Mouse (Mus musculus) midbrain, embryonic 10.5 days (tissue): ENCODE measurements at regions not wholly inside any gene's neighbourhood (a gene's known extent, or its start where the extent isn't known, plus 50 kb on each side); places are given as distances from the start of the nearest gene placed in this dataset.
A peak's percentile ranks its signal among the peaks of the same experiment; 100 is the strongest.

Experiments
- DNase-seq: peaks from one replicate; pipeline ENCODE4 v3.0.0-alpha.2; 2017; ENCODE audit warnings: low spot score
- H3K27ac ChIP-seq: fragments of 300-500 bp; sonication (generic); replicated peaks from 2 replicates; pipeline ENCODE4 v1.5.1; 2016; ENCODE audit warnings: mild to moderate bottlenecking
- H3K27me3 ChIP-seq: fragments of 300-500 bp; sonication (generic); 2 replicates; pipeline ENCODE4 v1.6.1; 2016; ENCODE audit warnings: low read depth, mild to moderate bottlenecking; ENCODE audit not compliant: poor library complexity, severe bottlenecking
- H3K36me3 ChIP-seq: fragments of 300-500 bp; sonication (generic); 2 replicates; pipeline ENCODE4 v1.6.1; 2016; ENCODE audit warnings: mild to moderate bottlenecking, moderate library complexity
- H3K4me1 ChIP-seq: fragments of 300-500 bp; sonication (generic); 2 replicates; pipeline ENCODE4 v1.6.1; 2016
- H3K4me3 ChIP-seq: fragments of 300-500 bp; sonication (generic); 2 replicates; pipeline ENCODE4 v1.5.1; 2016; ENCODE audit warnings: mild to moderate bottlenecking, moderate library complexity
- H3K9me3 ChIP-seq: fragments of 300-500 bp; sonication (generic); replicated peaks from 2 replicates; pipeline ENCODE4 v1.6.1; 2016; ENCODE audit warnings: mild to moderate bottlenecking
- WGBS: fragments of 180-500 bp; shearing (Covaris S2); methylation state at CpG from one replicate; pipeline ENCODE4 v1.1.7; 2016; 5-methylcytosine and 5-hydroxymethylcytosine counted together

DNA sequence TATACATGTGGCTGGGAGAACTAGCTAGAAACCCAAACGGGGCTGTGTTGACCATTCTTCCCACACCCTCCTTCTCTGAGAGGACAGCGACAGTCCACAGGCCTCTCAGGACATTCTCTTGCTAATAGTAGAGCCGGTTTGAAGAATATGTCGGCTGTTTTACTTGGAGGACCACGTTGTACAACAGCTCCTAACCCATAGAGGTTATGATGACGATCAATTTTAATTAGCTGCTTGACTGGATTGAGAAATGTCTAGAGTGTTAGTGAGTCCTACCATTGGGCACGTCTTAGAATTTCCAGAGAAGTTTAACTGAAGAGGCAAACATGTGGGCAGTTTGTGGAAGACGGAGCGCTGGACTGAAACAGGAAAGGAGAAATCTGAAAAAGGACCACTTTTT, 79.7 kb upstream of the Tmem132d start:
- H3K27me3 ChIP-seq: peaks cover 17% of the 10 kb centered on the region
- WGBS: 90% methylated on average over 9 of the region's 9 CpGs

DNA sequence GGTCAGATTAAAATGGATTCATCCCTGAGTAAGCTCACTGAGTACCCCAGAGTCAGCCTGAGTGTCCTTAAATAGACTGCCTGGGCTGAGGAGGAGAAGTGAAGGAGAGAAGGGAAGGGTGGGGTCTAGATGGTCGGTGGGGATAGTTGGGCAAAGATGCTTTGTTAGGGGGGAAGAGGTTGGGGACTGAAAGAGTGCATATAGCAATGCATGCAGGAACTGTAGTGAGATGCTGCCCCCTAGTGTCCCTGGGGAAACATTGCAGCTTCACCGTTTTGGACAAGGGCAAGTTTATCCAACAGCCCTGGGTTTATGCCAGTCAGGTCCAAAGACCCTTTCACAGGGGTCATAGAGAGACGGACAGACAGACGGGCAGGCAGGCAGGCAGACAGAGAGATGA, 71.6 kb upstream of the Tmem132d start:
- H3K27me3 ChIP-seq: peaks cover 10% of the 10 kb centered on the region; the same call in 1 of the 2 replicates
- H3K27ac ChIP-seq: no peak overlapping the region
- 7% methylated on average over 4 of the region's 4 CpGs for WGBS
- no peaks in the 10 kb centered on the region for H3K4me1 ChIP-seq
- DNase-seq: peak; percentile 64
- H3K9me3 ChIP-seq: peaks cover 7% of the 10 kb centered on the region; the same call in 1 of the 2 replicates
- H3K4me3 ChIP-seq: no peak overlapping the region
- no peaks in the 10 kb centered on the region for H3K36me3 ChIP-seq

More for the DNA sequence above, 79.7 kb upstream of the Tmem132d start:
- Histone ChIP-seq H3K4me1 (peaks cover 4% of the 10 kb centered on the region; the same call in 1 of the 2 replicates), H3K36me3 (no peaks in the 10 kb centered on the region), H3K4me3 (no peak overlapping the region), H3K27ac (no peak overlapping the region), H3K9me3 (peaks cover 3% of the 10 kb centered on the region; the same call in 1 of the 2 replicates)
- DNase-seq: no peak

DNA sequence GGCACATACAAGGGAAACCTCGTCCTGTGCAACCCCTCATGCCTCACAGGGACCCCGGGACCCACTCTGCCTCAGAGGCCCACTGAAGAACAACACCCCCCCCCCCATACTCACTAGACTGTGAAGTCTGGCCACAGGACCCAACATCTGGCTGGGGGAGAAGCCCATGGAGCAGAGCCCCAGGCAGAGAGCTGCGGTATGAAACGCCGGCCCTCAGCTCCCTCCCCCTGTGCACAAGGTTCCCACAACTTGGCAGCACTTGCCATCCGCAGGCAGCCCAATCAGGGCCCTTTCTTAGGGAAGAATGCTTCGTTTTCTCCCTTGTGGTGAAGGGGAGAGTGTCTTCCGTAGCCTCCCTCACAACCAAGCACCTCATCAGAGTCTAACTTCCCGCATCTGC, 66.6 kb upstream of the Tmem132d start:
- DNase-seq: no peak
- peaks cover 10% of the 10 kb centered on the region; the same call in 1 of the 2 replicates for H3K27me3 ChIP-seq
- H3K27ac ChIP-seq: no peak overlapping the region
- no peaks in the 10 kb centered on the region for H3K36me3 ChIP-seq
- WGBS: 54% methylated on average over 9 of the region's 9 CpGs
- no peak overlapping the region for H3K4me3 ChIP-seq
- no peaks in the 10 kb centered on the region for H3K9me3 ChIP-seq
- no peaks in the 10 kb centered on the region for H3K4me1 ChIP-seq

DNA sequence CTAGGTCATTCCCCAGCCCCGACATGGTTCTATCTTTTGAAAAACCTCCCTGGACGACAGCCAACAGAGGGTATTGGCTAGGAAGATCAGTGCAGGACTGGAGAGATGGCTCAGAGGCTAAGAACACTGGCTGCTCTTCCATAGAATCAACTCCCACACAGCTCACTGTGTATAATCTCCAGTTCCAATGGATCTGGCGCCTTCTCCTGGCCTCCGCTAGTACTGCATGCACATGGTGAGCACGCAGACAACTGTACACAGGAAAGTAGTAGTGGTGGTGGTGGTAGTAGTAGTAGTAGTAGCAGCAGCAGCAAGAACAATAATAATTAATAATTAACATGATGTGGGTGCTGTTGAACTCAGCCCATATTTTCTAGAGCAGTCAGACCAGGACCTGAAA, 66.2 kb upstream of the Tmem132d start:
- peak; percentile 66 for DNase-seq
- no peaks in the 10 kb centered on the region for H3K9me3 ChIP-seq
- WGBS: 47% methylated on average over 5 of the region's 5 CpGs

DNA sequence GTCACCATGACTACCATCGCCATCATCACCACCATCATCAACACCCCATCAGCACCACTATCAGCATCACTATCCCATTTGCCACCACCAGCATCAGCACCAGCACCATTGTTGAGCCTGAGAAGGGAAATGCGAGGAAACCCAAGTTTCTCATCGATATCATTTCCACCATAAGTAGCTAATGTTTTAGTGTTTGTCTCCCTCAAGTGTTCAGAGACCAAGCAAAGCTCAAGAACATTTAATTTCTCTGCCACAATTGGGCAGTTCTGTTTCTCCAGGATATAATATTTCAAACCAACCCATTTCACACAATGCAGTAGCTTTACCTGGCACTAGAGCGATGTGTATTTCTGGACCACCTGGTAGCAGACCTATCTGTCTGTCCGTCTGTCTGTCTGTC, 59.7 kb upstream of the Tmem132d start:
- Histone ChIP-seq H3K4me1 (no peaks in the 10 kb centered on the region), H3K27me3 (no peaks in the 10 kb centered on the region), H3K27ac (no peak overlapping the region), H3K36me3 (no peaks in the 10 kb centered on the region), H3K9me3 (peaks cover 5% of the 10 kb centered on the region; the same call in 1 of the 2 replicates), H3K4me3 (no peak overlapping the region)
- WGBS: 90% methylated on average over 5 of the region's 5 CpGs
- DNase-seq: no peak

More for the DNA sequence above, 66.2 kb upstream of the Tmem132d start:
- Histone ChIP-seq H3K4me3 (no peak overlapping the region), H3K36me3 (no peaks in the 10 kb centered on the region), H3K4me1 (no peaks in the 10 kb centered on the region), H3K27me3 (peaks cover 10% of the 10 kb centered on the region; the same call in 1 of the 2 replicates), H3K27ac (no peak overlapping the region)

DNA sequence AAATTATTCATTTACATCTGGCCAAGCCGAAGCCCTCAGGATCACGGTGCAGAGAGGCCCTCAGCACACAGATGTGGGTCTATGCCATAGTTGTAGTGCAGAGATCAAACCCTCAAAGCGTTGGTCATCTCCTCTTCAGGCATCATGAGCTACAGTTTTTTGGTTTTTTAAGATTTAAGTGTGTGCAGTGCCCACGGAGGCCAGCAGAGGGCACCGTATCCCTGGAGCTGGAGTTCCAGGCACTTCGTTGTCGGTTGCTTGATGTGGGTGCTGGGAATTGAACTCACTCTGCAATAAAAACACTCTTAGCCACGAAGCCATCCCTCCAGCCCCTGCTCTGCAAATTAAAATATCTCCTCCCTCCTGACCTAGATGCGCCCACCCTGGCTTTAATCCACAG, 58.3 kb upstream of the Tmem132d start:
- Histone ChIP-seq H3K4me1 (no peaks in the 10 kb centered on the region), H3K36me3 (no peaks in the 10 kb centered on the region), H3K27ac (no peak overlapping the region), H3K9me3 (peaks cover 5% of the 10 kb centered on the region; the same call in 1 of the 2 replicates), H3K27me3 (no peaks in the 10 kb centered on the region), H3K4me3 (no peak overlapping the region)
- DNase-seq: peak; percentile 31
- WGBS: 37% methylated on average over 9 of the region's 9 CpGs

DNA sequence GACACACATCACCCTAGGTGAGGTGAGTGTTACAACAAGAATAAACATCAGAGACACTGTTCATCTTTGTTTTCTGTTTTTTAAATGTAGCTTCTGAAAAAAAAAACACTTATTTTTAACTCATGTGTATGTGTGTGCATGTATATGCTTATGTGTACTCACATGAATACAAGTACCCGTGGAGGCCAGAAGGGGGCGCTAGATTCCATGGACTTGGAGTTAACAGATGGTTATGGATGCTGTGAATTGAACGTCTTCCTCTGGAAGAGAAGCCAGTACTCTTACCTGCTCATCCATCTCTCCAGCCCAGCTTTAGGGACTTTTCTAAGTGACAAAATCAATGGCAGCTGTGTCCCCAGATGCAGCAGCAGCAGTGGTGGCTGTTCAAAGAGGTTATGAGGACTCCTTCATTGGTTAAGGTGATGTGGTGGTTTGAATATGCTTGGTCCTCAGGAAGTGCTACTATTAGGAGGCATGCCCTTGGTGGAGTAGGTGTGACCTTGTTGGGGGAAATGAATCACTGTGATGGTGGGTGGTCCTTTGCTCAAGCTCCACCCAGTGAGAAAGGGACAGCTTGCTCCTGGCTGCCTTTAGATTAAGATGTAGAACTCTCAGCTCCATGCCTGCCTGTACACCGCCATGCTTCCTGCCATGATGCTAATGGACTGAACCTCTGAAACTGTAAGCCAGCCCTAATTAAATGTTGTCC, 56.1 kb upstream of the Tmem132d start:
- no peaks in the 10 kb centered on the region for H3K36me3 ChIP-seq
- DNase-seq: no peak
- no peak overlapping the region for H3K27ac ChIP-seq
- no peak overlapping the region for H3K4me3 ChIP-seq
- peaks cover 5% of the 10 kb centered on the region; the same call in 1 of the 2 replicates for H3K9me3 ChIP-seq
- H3K4me1 ChIP-seq: peaks cover 5% of the 10 kb centered on the region
- H3K27me3 ChIP-seq: 0 out of 2 replicates have a peak, but pooled peaks cover 4% of the 10 kb centered on the region
- 78% methylated on average over 4 of the region's 4 CpGs for WGBS

DNA sequence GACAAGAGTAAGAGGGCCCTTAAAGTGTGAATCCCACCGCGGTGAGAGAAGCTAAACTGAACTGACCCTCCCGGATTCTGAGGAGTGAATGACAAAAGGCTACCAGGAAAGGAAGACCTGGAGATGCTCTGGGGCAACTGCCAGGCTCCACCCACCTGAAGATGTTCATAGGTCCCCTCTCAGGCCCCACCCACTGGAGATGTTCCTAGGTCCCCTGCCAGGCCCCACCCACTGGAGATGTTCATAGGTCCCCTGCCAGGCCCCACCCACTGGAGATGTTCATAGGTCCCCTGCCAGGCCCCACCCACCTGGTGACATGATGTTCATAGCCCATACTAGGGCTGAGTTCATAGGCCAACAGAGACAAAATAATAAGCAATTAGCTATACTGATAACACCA, 54.5 kb upstream of the Tmem132d start:
- DNase-seq: no peak
- Histone ChIP-seq H3K27me3 (peaks cover 5% of the 10 kb centered on the region), H3K36me3 (no peaks in the 10 kb centered on the region), H3K4me1 (peaks cover 20% of the 10 kb centered on the region), H3K9me3 (peaks cover 5% of the 10 kb centered on the region; the same call in 1 of the 2 replicates), H3K27ac (no peak overlapping the region), H3K4me3 (no peak overlapping the region)
- 70% methylated on average over 3 of the region's 3 CpGs for WGBS

DNA sequence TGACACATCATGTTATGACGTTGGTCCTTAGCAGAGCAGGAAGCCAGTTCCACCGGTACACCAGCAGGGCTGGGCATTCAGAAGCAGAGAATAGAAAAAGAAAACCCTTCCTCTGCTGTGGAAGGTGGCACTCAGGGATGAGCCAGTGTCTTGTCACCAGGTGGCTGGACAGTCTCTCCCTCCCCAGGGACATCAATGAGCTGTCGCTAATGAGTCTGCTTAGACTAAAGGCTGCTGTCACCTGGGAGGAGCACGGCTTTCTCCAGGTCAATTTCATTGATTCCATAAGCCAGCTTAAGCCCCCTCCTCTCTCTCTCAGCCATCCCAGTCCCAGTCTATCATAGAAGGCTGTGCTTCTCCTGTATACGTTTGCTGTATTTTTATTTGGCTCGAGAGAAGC, 51.2 kb upstream of the Tmem132d start:
- WGBS: 33% methylated on average over 6 of the region's 6 CpGs
- DNase-seq: peak; percentile 19
- no peaks in the 10 kb centered on the region for H3K36me3 ChIP-seq
- H3K4me3 ChIP-seq: no peak overlapping the region
- peaks cover 26% of the 10 kb centered on the region for H3K4me1 ChIP-seq
- peaks cover 2% of the 10 kb centered on the region; the same call in 1 of the 2 replicates for H3K9me3 ChIP-seq
- H3K27me3 ChIP-seq: peaks cover 12% of the 10 kb centered on the region
- H3K27ac ChIP-seq: 0 out of 2 replicates have a peak overlapping the region, but pooled peaks have one; percentile 2

DNA sequence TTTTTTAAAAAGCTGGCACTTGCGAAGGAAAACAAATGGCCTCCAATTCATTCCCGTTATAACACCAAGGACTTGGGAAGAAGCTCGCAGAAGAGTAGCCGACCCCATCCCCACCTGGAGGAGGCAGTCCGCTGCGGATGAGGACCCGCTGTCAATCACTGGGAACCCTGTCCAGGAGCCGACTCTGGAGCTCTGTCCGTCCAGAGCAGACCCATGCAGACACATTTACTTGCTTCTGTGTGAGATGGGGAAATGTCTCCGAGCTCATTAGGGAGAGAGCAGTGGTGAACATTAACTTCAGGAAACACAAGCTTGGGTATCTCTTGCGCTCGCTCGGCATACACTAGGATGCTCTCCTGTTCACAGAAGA, 50.5 kb upstream of the Tmem132d start:
- no peaks in the 10 kb centered on the region; the same call in 1 of the 2 replicates for H3K9me3 ChIP-seq
- peaks cover 12% of the 10 kb centered on the region for H3K27me3 ChIP-seq
- peak; percentile 57 for DNase-seq
- peak overlapping the region; percentile 50 for H3K4me3 ChIP-seq
- WGBS: 3% methylated on average over 13 of the region's 13 CpGs
- H3K36me3 ChIP-seq: no peaks in the 10 kb centered on the region
- peaks cover 26% of the 10 kb centered on the region for H3K4me1 ChIP-seq
- peak overlapping the region; percentile 85 for H3K27ac ChIP-seq

DNA sequence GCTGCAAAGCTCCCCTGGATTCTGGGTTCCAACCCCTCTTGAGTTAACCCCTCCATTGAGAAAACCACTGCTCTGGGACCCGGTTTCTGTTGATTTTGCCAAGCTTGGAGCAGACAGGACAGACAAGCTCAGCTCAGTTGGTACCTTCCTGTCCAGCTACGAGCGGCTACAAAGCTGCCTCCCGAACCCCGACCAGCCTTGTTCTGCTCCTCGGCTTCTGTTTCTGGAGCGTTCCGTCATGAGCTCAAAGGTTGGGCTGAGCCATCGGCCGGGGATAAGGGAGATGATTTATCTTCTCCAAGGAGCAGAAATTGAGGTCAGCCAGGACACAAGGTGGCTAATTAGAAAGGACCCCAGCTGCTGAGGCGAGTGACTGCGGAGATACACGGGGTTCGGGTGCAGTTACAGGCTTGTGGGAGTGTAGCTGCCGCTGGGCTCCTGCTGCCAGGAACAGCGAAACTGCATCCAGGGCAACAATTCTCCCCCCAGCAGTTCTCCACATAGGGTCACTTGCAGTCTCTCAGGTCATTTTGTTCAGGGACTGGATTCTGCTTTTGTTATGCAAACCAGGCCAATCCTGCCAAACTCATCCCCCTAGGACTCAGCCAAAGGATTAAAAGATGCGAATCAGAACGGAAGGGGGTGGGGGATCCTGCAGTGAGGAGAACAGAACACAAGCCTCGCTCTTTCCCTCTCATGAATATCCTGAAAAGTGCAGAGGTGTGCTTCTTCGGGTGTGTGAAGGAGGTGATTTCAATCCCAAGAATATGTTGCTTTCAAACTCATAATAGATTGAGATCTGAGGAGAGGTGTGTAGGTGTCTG, 50.0 kb upstream of the Tmem132d start:
- Histone ChIP-seq H3K4me3 (peak overlapping the region; percentile 50), H3K27me3 (peaks cover 12% of the 10 kb centered on the region), H3K27ac (peak overlapping the region; percentile 85), H3K4me1 (peaks cover 26% of the 10 kb centered on the region), H3K9me3 (no peaks in the 10 kb centered on the region; the same call in 1 of the 2 replicates), H3K36me3 (no peaks in the 10 kb centered on the region)
- whole genome bisulfite sequencing: 2% methylated on average over 20 of the region's 20 CpGs
- peak; percentile 71 for DNase-seq
